Mouse (Mus musculus) liver, postnatal 0 days (tissue): Measurements from ENCODE around the gene Atrnl1. TPM values are rescaled to one million over a fixed set of nuclear protein-coding genes. Genes with fewer than 3 reads are reported as not detected.

ENCODE experiments used
- ATAC-seq: fragments of 200-750 bp; cut with Nextera tagmentation; 2 replicates; pipeline ENCODE4 v1.8.0; 2017; ENCODE audit warnings: mild to moderate bottlenecking, moderate library complexity
- DNase-seq: peaks from one replicate; pipeline ENCODE4 v3.0.0-alpha.2; 2016
- H3K27ac ChIP-seq: fragments of 300-500 bp; sonication (generic); 2 replicates; pipeline ENCODE4 v1.5.1; 2014; ENCODE audit warnings: antibody characterized with exemption, moderate library complexity, mild to moderate bottlenecking, low read depth
- H3K27me3 ChIP-seq: fragments of 300-500 bp; sonication (generic); 2 replicates; pipeline ENCODE4 v1.6.1; 2014; ENCODE audit warnings: low read length, control low read depth, mixed read lengths; ENCODE audit not compliant: insufficient read depth
- H3K36me3 ChIP-seq: fragments of 300-500 bp; sonication (generic); replicated peaks from 2 replicates; pipeline ENCODE4 v1.6.1; 2014; ENCODE audit warnings: mild to moderate bottlenecking, control low read depth, low read length, moderate library complexity, mixed read lengths; ENCODE audit not compliant: insufficient read depth
- H3K4me1 ChIP-seq: fragments of 300-500 bp; sonication (generic); 2 replicates; pipeline ENCODE4 v1.6.1; 2014; ENCODE audit warnings: antibody characterized with exemption, mild to moderate bottlenecking, control low read depth; ENCODE audit not compliant: insufficient read depth
- H3K4me2 ChIP-seq: fragments of 300-500 bp; sonication (generic); 2 replicates; pipeline ENCODE4 v1.6.1; 2014; ENCODE audit warnings: low read depth, mild to moderate bottlenecking, low read length, moderate library complexity, mixed read lengths
- H3K4me3 ChIP-seq: fragments of 300-500 bp; sonication (generic); 2 replicates; pipeline ENCODE4 v1.5.1; 2014; ENCODE audit warnings: low read depth, low read length
- H3K9ac ChIP-seq: fragments of 300-500 bp; sonication (generic); replicated peaks from 2 replicates; pipeline ENCODE4 v1.6.1; 2014; ENCODE audit warnings: mild to moderate bottlenecking, moderate library complexity
- H3K9me3 ChIP-seq: fragments of 300-500 bp; sonication (generic); 2 replicates; pipeline ENCODE4 v1.6.1; 2016; ENCODE audit warnings: mild to moderate bottlenecking, control low read depth, low read length, mixed read lengths
- CTCF ChIP-seq: sonication (generic); IDR thresholded peaks from 2 replicates; pipeline ENCODE4 v1.5.1; 2016; ENCODE audit warnings: antibody characterized with exemption, low read depth
- EP300 ChIP-seq: IDR thresholded peaks from 2 replicates; pipeline ENCODE4 v1.6.1; 2016; ENCODE audit warnings: antibody characterized with exemption, low read depth, mild to moderate bottlenecking
- WGBS: fragments of 180-500 bp; shearing (Covaris S2); extraction: QIAGEN DNeasy Blood & Tissue Kit; methylation state at CpG from one replicate; pipeline ENCODE4 v1.1.7; 2014; ENCODE audit not compliant: insufficient replicate concordance; 5-methylcytosine and 5-hydroxymethylcytosine counted together
- polyA plus RNA-seq: library from polyadenylated mRNA; unstranded; fragments of >200 nt; fragmentation: Nextera tagmentation; extraction: Ambion mirVana; gene quantifications from 2 replicates; pipeline ENCODE4 v1.2.1, GENCODE M21; 2015

The Atrnl1 gene
- polyA plus RNA-seq, 1 experiment from 2014 or later = 0.70 TPM

DNA sequence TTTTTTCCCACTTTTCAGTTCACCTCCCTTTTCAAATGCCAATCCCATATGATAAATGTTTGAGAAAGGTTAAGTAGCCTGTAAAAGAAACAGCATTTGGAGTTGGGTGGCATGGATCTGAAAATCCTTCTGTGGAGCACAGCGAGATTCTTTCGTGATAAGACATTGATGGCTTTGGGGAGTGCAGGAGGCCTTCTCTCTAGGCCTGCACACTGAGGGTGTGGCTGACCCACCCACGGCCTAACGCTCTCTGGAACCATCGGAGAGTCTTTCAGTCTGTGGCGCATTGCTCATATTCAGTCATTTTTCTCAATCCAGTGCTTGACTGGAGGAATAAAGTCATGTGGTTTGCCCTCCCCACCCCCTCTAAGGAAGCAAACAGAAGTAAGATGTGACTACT is 506.8 kb downstream of the Atrnl1 start:
- ATAC-seq = no peak
- TF ChIP-seq CTCF (no peak), EP300 (no peak)
- WGBS = 86% methylated on average over 6 of the region's 6 CpGs

DNA sequence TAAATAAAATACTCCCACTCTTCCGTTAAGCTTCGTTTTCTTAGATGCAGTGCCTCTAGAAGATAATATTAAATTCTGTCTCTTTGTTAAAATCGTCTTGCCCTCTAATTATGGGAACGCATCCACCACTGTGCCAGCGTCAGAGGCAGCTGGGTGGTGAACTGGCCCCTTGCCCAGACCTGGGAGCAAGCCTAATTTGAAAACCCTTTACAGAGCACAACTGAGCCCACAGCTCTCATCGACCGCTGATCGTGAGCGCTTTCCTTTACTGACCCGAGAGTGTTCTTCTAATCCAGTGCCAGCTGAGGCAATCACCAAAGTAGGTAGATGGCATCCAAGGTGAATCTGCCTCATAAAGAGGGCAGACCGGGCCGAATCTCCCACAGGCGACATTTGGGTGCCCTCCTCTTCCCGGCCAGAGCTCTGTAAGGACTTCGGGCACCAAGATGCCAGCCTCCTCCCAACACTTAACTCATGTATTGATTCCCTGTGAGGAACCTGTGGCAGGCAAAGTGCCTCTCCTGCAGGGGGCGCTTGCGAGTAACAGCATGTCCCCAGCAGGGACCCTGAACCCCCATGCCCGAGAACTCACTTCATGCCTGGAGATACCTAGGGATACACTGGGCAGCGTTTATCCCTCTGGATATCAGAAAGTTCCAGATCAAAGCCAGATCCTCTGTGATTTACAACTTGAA is 507.5 kb downstream of the Atrnl1 start:
- no peaks in the 10 kb centered on the region for H3K27me3 ChIP-seq
- TF ChIP-seq CTCF (peak; percentile 41), EP300 (no peak)
- no peaks in the 10 kb centered on the region for H3K36me3 ChIP-seq
- no peaks in the 10 kb centered on the region for H3K9me3 ChIP-seq
- WGBS = 83% methylated on average over 19 of the region's 19 CpGs
- H3K9ac ChIP-seq = no peak overlapping the region
- H3K4me1 ChIP-seq = peaks cover 3% of the 10 kb centered on the region; the same call in 1 of the 2 replicates
- ATAC-seq (no peak), DNase-seq (no peak)
- no peak overlapping the region for H3K4me2 ChIP-seq
- no peak overlapping the region for H3K4me3 ChIP-seq
- no peak overlapping the region for H3K27ac ChIP-seq

More for the DNA sequence above, 506.8 kb downstream of the Atrnl1 start:
- Histone ChIP-seq H3K27me3 (no peaks in the 10 kb centered on the region), H3K9ac (no peak overlapping the region), H3K27ac (no peak overlapping the region), H3K4me1 (peaks cover 3% of the 10 kb centered on the region; the same call in 1 of the 2 replicates), H3K36me3 (no peaks in the 10 kb centered on the region), H3K9me3 (no peaks in the 10 kb centered on the region), H3K4me3 (no peak overlapping the region), H3K4me2 (no peak overlapping the region)
- no peak for DNase-seq

DNA sequence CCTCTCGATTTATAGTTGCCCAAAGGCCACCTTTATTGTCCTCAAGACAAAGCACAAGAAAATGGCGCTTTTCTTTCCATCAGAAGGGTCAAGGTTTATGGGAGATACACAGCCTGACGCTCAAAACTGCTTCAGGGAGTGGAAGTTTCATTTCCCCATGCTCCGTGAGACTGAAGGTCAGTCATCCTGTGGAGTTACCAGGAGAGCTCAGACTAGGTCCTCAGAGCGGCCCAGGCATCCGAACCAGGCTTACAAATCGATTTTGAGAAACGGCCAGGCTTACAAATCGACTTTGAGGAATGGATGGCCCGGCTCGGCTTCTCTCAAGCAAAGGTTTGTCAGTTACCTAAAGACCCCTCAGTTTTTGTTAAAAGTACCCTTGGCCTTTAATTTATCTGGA is 508.0 kb downstream of the Atrnl1 start:
- H3K9me3 ChIP-seq = no peaks in the 10 kb centered on the region
- no peak overlapping the region for H3K4me3 ChIP-seq
- no peak overlapping the region for H3K9ac ChIP-seq
- H3K27ac ChIP-seq = no peak overlapping the region
- H3K4me1 ChIP-seq = peaks cover 3% of the 10 kb centered on the region; the same call in 1 of the 2 replicates
- H3K36me3 ChIP-seq = no peaks in the 10 kb centered on the region
- no peak for DNase-seq
- ATAC-seq = no peak
- TF ChIP-seq CTCF (no peak), EP300 (no peak)
- WGBS = 78% methylated on average over 11 of the region's 11 CpGs
- no peak overlapping the region for H3K4me2 ChIP-seq
- no peaks in the 10 kb centered on the region for H3K27me3 ChIP-seq

DNA sequence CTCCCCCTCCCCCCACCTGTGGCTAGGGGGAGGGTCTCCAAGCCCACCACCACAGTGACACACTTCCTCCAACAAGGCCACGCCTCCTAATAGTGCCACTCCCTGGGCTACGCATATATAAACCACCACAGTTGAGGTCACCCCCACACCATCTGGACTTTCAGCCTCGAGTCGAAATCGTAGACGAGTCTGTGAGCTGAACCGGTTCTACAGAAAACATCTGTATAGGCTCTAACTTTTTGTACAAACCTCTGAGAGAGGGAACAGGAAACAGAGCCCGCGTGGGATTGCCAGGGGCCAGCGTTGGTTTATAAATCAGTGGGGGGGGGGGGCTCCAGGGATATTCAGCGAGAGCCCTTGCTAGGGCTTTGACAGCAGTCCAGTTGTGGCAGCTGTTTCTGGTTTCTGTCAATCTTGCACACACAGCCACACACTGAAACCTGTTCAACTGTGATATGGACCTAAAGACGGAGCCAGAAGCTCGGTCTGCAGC is 508.9 kb downstream of the Atrnl1 start:
- DNase-seq (no peak), ATAC-seq (no peak)
- no peak overlapping the region for H3K4me3 ChIP-seq
- TF ChIP-seq EP300 (no peak), CTCF (no peak)
- H3K27ac ChIP-seq = no peak overlapping the region
- no peaks in the 10 kb centered on the region for H3K27me3 ChIP-seq
- 32% methylated on average over 13 of the region's 13 CpGs for WGBS
- no peak overlapping the region for H3K4me2 ChIP-seq
- peaks cover 3% of the 10 kb centered on the region; the same call in 1 of the 2 replicates for H3K4me1 ChIP-seq
- H3K9ac ChIP-seq = no peak overlapping the region
- H3K36me3 ChIP-seq = no peaks in the 10 kb centered on the region
- no peaks in the 10 kb centered on the region for H3K9me3 ChIP-seq

DNA sequence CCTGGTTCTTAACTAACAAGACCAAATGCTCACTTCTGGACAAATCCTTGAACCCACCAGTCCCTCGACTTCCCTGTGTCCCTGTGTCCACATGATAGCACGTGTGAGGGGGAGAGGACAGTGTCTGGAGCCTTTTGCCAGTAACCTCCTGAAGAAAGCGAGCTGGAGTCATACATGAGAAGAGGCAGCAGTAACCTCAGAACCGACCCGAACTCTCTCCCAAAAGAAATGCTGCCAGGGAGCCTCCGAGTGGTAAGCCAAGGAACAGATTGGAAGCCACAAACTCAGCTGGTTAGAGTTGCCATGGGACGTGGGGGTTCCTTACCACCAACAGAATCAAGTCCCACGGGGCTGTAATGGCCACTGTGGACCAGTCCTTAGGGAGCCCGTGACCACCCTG is 509.8 kb downstream of the Atrnl1 start:
- no peak for TF ChIP-seq EP300
- TF ChIP-seq CTCF = no peak
- no peaks in the 10 kb centered on the region for H3K9me3 ChIP-seq
- ATAC-seq (no peak), DNase-seq (no peak)
- no peak overlapping the region for H3K9ac ChIP-seq
- H3K36me3 ChIP-seq = no peaks in the 10 kb centered on the region
- no peaks in the 10 kb centered on the region for H3K27me3 ChIP-seq
- no peak overlapping the region for H3K4me3 ChIP-seq
- H3K4me1 ChIP-seq = peaks cover 3% of the 10 kb centered on the region; the same call in 1 of the 2 replicates
- no peak overlapping the region for H3K27ac ChIP-seq
- H3K4me2 ChIP-seq = no peak overlapping the region
- WGBS = 70% methylated on average over 9 of the region's 9 CpGs

DNA sequence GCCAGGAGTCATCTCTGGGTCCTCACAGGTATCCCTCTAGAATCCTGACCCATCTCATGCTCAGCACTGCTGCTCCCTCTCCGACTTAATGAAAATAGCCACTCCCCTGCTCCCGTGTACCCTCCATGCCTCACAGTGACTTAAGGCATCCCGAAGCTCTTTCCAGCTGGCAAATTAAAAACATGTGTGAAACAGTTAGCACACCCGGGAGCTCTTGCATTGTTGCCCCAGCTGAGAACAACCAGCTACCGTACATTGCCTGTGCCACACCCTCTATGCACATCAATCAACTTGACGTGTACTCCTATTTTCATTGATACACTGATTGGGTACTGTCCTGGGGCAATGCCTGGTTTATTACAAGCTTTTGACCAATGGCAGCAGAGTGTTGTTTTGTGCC is 510.8 kb downstream of the Atrnl1 start:
- no peak overlapping the region for H3K4me3 ChIP-seq
- no peaks in the 10 kb centered on the region for H3K9me3 ChIP-seq
- H3K9ac ChIP-seq = no peak overlapping the region
- ATAC-seq = no peak
- H3K27me3 ChIP-seq = no peaks in the 10 kb centered on the region
- no peaks in the 10 kb centered on the region for H3K36me3 ChIP-seq
- H3K4me2 ChIP-seq = no peak overlapping the region
- peaks cover 3% of the 10 kb centered on the region for H3K4me1 ChIP-seq
- no peak for TF ChIP-seq EP300
- TF ChIP-seq CTCF = no peak
- no peak overlapping the region for H3K27ac ChIP-seq
- no peak for DNase-seq
- WGBS = 73% methylated on average over 6 of the region's 6 CpGs
